Mouse (Mus musculus): ENCODE measurements around the gene Irs3. TPM values are rescaled to one million over a fixed set of nuclear protein-coding genes. Genes with fewer than 3 reads are reported as not detected.
"Not testable (repeated sequence)": the region's sequence is repeated elsewhere in the genome, so short reads cannot be mapped to it uniquely, and the experiment has no call there.

Irs3 gene
- polyA plus RNA-seq, 1 experiment: 0.79 TPM

GRCm38 (mm10) chr5:137629306-137629721, 16.2 kb downstream of the Irs3 start:
- Histone ChIP-seq H3K27ac (ENCODE audit: insufficient read depth, low read length) (peak overlapping the region; percentile 93), H3K4me3 (ENCODE audit: extremely low read depth, insufficient read depth, insufficient read length) (peak overlapping the region; percentile 78), H3K4me1 (ENCODE audit: control insufficient read depth, insufficient read depth, insufficient read length) (peaks cover 11% of the 10 kb centered on the region; the same call in 1 of the 2 replicates), H3K36me3 (ENCODE audit: control insufficient read depth, insufficient read depth, low read length) (peaks cover 8% of the 10 kb centered on the region), H3K27me3 (ENCODE audit: control insufficient read depth, insufficient read depth, low read length) (no peaks in the 10 kb centered on the region)
- DNase-seq (ENCODE audit: low read depth in 1 of 2, low spot score in 2 of 2): peak in 1 of 2 experiments; percentile 78
- no peak for TF ChIP-seq POLR2A (IDR thresholded peaks at IDR 0.05; ENCODE audit: low read depth, low read length)
- TF ChIP-seq CTCF (IDR thresholded peaks at IDR 0.05; ENCODE audit: extremely low read depth, insufficient read depth, insufficient read length, insufficient replicate concordance): no peak
- under 1% methylated on average over 23 of the region's 23 CpGs for WGBS

- H3K4me1 ChIP-seq (ENCODE audit: control insufficient read depth, insufficient read depth, insufficient read length): peaks cover 13% of the 10 kb centered on the region; the same call in 1 of the 2 replicates
- no peaks in the 10 kb centered on the region for H3K27me3 ChIP-seq (ENCODE audit: control insufficient read depth, insufficient read depth, low read length)
- H3K4me3 ChIP-seq (ENCODE audit: extremely low read depth, insufficient read depth, insufficient read length): peak within 1 kb of the TSS; percentile 78
- peak within 1 kb of the TSS; percentile 95 for H3K27ac ChIP-seq (ENCODE audit: insufficient read depth, low read length)
- peaks cover 3% of the 10 kb centered on the region for H3K36me3 ChIP-seq (ENCODE audit: control insufficient read depth, insufficient read depth, low read length)
- under 1% methylated on average over 46 of the region's 46 CpGs for WGBS
- TF ChIP-seq CTCF (IDR thresholded peaks at IDR 0.05; ENCODE audit: extremely low read depth, insufficient read depth, insufficient read length, insufficient replicate concordance) (no peak), POLR2A (IDR thresholded peaks at IDR 0.05; ENCODE audit: low read depth, low read length) (peak; percentile 97)
- peak; percentile 99 to 100 for DNase-seq (ENCODE audit: low read depth in 1 of 2, low spot score in 2 of 2)
Observed at GRCm38 (mm10) chr5:137628498-137629305, 16.8 kb downstream of the Irs3 start, which contains the start of the genes Fbxo24, Lrch4 and Gm20605. TSS of gene Fbxo24 (minus strand) at chr5:137629002. TSS of gene Lrch4 (plus strand) at chr5:137629121. TSS of gene Gm20605 (plus strand) at chr5:137629175.

- TF ChIP-seq CTCF (IDR thresholded peaks at IDR 0.05; ENCODE audit: extremely low read depth, insufficient read depth, insufficient read length, insufficient replicate concordance) (no peak), POLR2A (IDR thresholded peaks at IDR 0.05; ENCODE audit: low read depth, low read length) (no peak)
- H3K4me1 ChIP-seq (ENCODE audit: control insufficient read depth, insufficient read depth, insufficient read length): peaks cover 13% of the 10 kb centered on the region; the same call in 1 of the 2 replicates
- H3K36me3 ChIP-seq (ENCODE audit: control insufficient read depth, insufficient read depth, low read length): no peaks in the 10 kb centered on the region
- under 1% methylated on average over 9 of the region's 9 CpGs for WGBS
- H3K27ac ChIP-seq (ENCODE audit: insufficient read depth, low read length): peak overlapping the region; percentile 95
- no peaks in the 10 kb centered on the region for H3K27me3 ChIP-seq (ENCODE audit: control insufficient read depth, insufficient read depth, low read length)
- H3K4me3 ChIP-seq (ENCODE audit: extremely low read depth, insufficient read depth, insufficient read length): peak overlapping the region; percentile 72
- no peak for DNase-seq (ENCODE audit: low read depth in 1 of 2, low spot score in 2 of 2)
Observed at GRCm38 (mm10) chr5:137627991-137628390, 17.5 kb downstream of the Irs3 start.

- H3K4me3 ChIP-seq (ENCODE audit: extremely low read depth, insufficient read depth, insufficient read length): no peak overlapping the region
- H3K4me1 ChIP-seq (ENCODE audit: control insufficient read depth, insufficient read depth, insufficient read length): peaks cover 3% of the 10 kb centered on the region; the same call in 1 of the 2 replicates
- H3K36me3 ChIP-seq (ENCODE audit: control insufficient read depth, insufficient read depth, low read length): no peaks in the 10 kb centered on the region
- WGBS: 39% methylated on average over 11 of the region's 11 CpGs
- peak overlapping the region; percentile 16; the same call in 1 of the 2 replicates for H3K27ac ChIP-seq (ENCODE audit: insufficient read depth, low read length)
- DNase-seq (ENCODE audit: low read depth in 1 of 2, low spot score in 2 of 2): no peak
- no peaks in the 10 kb centered on the region for H3K27me3 ChIP-seq (ENCODE audit: control insufficient read depth, insufficient read depth, low read length)
- TF ChIP-seq CTCF (IDR thresholded peaks at IDR 0.05; ENCODE audit: extremely low read depth, insufficient read depth, insufficient read length, insufficient replicate concordance) (no peak), POLR2A (IDR thresholded peaks at IDR 0.05; ENCODE audit: low read depth, low read length) (no peak)
Observed at GRCm38 (mm10) chr5:137623937-137624530, 21.5 kb downstream of the Irs3 start.

- Histone ChIP-seq H3K4me1 (ENCODE audit: control insufficient read depth, insufficient read depth, insufficient read length) (peaks cover 9% of the 10 kb centered on the region; the same call in 1 of the 2 replicates), H3K27me3 (ENCODE audit: control insufficient read depth, insufficient read depth, low read length) (no peaks in the 10 kb centered on the region), H3K4me3 (ENCODE audit: extremely low read depth, insufficient read depth, insufficient read length) (no peak overlapping the region), H3K36me3 (ENCODE audit: control insufficient read depth, insufficient read depth, low read length) (no peaks in the 10 kb centered on the region), H3K27ac (ENCODE audit: insufficient read depth, low read length) (no peak overlapping the region)
- no peak for TF ChIP-seq CTCF (IDR thresholded peaks at IDR 0.05; ENCODE audit: extremely low read depth, insufficient read depth, insufficient read length, insufficient replicate concordance)
- WGBS: 83% methylated on average over 7 of the region's 7 CpGs
- no peak for DNase-seq (ENCODE audit: low read depth in 1 of 2, low spot score in 2 of 2)
Observed at GRCm38 (mm10) chr5:137615347-137615746, 30.2 kb downstream of the Irs3 start.

GRCm38 (mm10) chr5:137614921-137615320, 30.6 kb downstream of the Irs3 start:
- not testable (repeated sequence) for H3K36me3 ChIP-seq (ENCODE audit: control insufficient read depth, insufficient read depth, low read length); H3K4me3 ChIP-seq (ENCODE audit: extremely low read depth, insufficient read depth, insufficient read length); DNase-seq (ENCODE audit: low read depth in 1 of 2, low spot score in 2 of 2); H3K27ac ChIP-seq (ENCODE audit: insufficient read depth, low read length); H3K27me3 ChIP-seq (ENCODE audit: control insufficient read depth, insufficient read depth, low read length)
- WGBS: 89% methylated on average over 2 of the region's 2 CpGs
- H3K4me1 ChIP-seq (ENCODE audit: control insufficient read depth, insufficient read depth, insufficient read length): peaks cover 13% of the 10 kb centered on the region; the same call in 1 of the 2 replicates
